Mouse (Mus musculus): ENCODE measurements around the gene Srpk2.

DNA sequence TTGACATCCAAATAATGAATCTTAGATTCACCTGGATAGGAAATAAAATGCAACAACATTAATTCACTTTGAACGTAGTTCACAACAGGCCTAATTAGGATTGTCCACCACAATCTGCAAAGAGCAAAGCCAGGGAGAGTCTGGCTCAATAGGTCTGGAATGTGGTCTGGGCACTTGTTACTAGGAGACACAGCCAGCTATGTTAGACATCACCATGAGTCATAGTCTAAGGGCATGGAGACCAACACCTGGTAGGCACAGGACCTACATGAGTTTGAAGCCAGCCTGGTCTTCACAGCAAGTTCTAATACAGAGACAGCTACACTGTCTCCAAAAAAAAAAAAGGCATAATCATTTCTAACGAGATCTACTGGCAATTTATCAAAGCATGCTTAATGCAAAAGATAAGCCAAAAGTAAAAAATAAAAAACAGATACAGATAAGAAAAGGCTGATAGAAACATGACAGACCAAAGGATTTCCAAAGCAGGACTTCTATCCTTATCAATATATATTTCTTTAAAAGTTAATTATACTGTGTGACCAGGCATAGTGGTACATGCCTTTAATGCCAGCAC is 102.8 kb downstream of the Srpk2 start:
- TF ChIP-seq POLR2A (IDR thresholded peaks at IDR 0.05; ENCODE audit: borderline replicate concordance, extremely low read depth, insufficient read depth, insufficient read length, poor library complexity, severe bottlenecking) (no peak), CTCF (IDR thresholded peaks at IDR 0.05; ENCODE audit: borderline replicate concordance, extremely low read depth, insufficient read depth, insufficient read length) (no peak)

Data from brain, embryonic 14.5 days (tissue).